Mouse (Mus musculus): Measurements from ENCODE around the gene Cd276.

DNA sequence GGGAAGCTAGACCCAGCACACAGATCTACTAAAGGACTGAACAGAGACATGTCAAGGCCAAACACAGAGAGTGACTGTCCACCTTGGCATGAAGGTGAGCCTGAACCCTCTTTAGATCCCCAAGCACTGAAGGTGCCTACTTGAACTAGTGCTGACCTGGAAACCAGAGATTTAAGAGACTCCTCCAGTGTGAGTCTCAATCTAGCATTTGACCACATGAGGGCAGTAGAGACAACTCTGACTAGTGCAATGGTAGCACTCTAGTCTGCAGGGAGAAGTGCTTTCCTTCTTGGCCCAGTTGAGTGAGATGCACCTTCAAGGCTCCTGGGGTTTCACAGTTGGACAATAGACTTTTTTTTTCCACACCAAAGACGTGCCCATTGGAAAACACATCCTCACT is 20.5 kb downstream of the Cd276 start:
- TF ChIP-seq MAFK (IDR thresholded peaks at IDR 0.05; ENCODE audit: insufficient read depth, low read depth, low read length) = no peak
- TF ChIP-seq ZC3H11A (IDR thresholded peaks at IDR 0.05; ENCODE audit: borderline replicate concordance, low read depth, low read length) = peak; percentile 42; the same call in 1 of the 2 replicates

Measured in ES-E14 (cell line).